Mouse (Mus musculus): Measurements from ENCODE around the gene Slc2a9.
A peak's percentile ranks its signal among the peaks of the same experiment; 100 is the strongest.

Slc2a9 gene

GRCm38 (mm10) chr5:38469891-38470578, 32.9 kb downstream of the Slc2a9 start:
- peak; percentile 26 to 58 for DNase-seq (ENCODE audit: low spot score in 2 of 2)

GRCm38 (mm10) chr5:38466569-38467110, 36.3 kb downstream of the Slc2a9 start:
- no peak for DNase-seq (ENCODE audit: low spot score in 2 of 2)

GRCm38 (mm10) chr5:38461261-38461660, 41.7 kb downstream of the Slc2a9 start:
- no peak for DNase-seq (ENCODE audit: low spot score in 2 of 2)

- peak in 1 of 2 experiments; percentile 2 for DNase-seq (ENCODE audit: low spot score in 2 of 2)
Measured at GRCm38 (mm10) chr5:38450936-38451335, 52.0 kb downstream of the Slc2a9 start.

- DNase-seq (ENCODE audit: low spot score in 2 of 2) = no peak
Measured at GRCm38 (mm10) chr5:38449607-38450006, 53.3 kb downstream of the Slc2a9 start.

- DNase-seq (ENCODE audit: low spot score in 2 of 2) = no peak
Measured at GRCm38 (mm10) chr5:38448121-38448520, 54.8 kb downstream of the Slc2a9 start.

- DNase-seq (ENCODE audit: low spot score in 2 of 2) = no peak
Measured at GRCm38 (mm10) chr5:38446316-38446975, 56.5 kb downstream of the Slc2a9 start.

- no peak for DNase-seq (ENCODE audit: low spot score in 2 of 2)
Measured at GRCm38 (mm10) chr5:38441088-38441839, 61.7 kb downstream of the Slc2a9 start.

GRCm38 (mm10) chr5:38440252-38441005, 62.5 kb downstream of the Slc2a9 start:
- no peak for DNase-seq (ENCODE audit: low spot score in 2 of 2)

- no peak for DNase-seq (ENCODE audit: low spot score in 2 of 2)
Measured at GRCm38 (mm10) chr5:38436681-38437080, 66.3 kb downstream of the Slc2a9 start.

GRCm38 (mm10) chr5:38434875-38435274, 68.1 kb downstream of the Slc2a9 start:
- no peak for DNase-seq (ENCODE audit: low spot score in 2 of 2)

GRCm38 (mm10) chr5:38431201-38431600, 71.7 kb downstream of the Slc2a9 start:
- no peak for DNase-seq (ENCODE audit: low spot score in 2 of 2)

GRCm38 (mm10) chr5:38429106-38429505, 73.8 kb downstream of the Slc2a9 start:
- no peak for DNase-seq (ENCODE audit: low spot score in 2 of 2)

GRCm38 (mm10) chr5:38427757-38428156, 75.2 kb downstream of the Slc2a9 start:
- DNase-seq (ENCODE audit: low spot score in 2 of 2) = no peak

GRCm38 (mm10) chr5:38425569-38425968, 77.4 kb downstream of the Slc2a9 start:
- DNase-seq (ENCODE audit: low spot score in 2 of 2) = no peak

GRCm38 (mm10) chr5:38422426-38422825, 80.5 kb downstream of the Slc2a9 start:
- DNase-seq (ENCODE audit: low spot score in 2 of 2) = no peak

GRCm38 (mm10) chr5:38418799-38419198, 84.1 kb downstream of the Slc2a9 start:
- DNase-seq (ENCODE audit: low spot score in 2 of 2) = no peak

- DNase-seq (ENCODE audit: low spot score in 2 of 2) = no peak
Measured at GRCm38 (mm10) chr5:38403612-38404011, 99.3 kb downstream of the Slc2a9 start.

GRCm38 (mm10) chr5:38402288-38402687, 100.7 kb downstream of the Slc2a9 start:
- DNase-seq (ENCODE audit: low spot score in 2 of 2) = no peak

- DNase-seq (ENCODE audit: low spot score in 2 of 2) = no peak
Measured at GRCm38 (mm10) chr5:38388857-38389256, 114.1 kb downstream of the Slc2a9 start.

- no peak for DNase-seq (ENCODE audit: low spot score in 2 of 2)
Measured at GRCm38 (mm10) chr5:38388420-38388823, 114.5 kb downstream of the Slc2a9 start.

GRCm38 (mm10) chr5:38379970-38380369, 123.0 kb downstream of the Slc2a9 start:
- DNase-seq (ENCODE audit: low spot score in 2 of 2) = no peak

Measured in spleen, postnatal 14 days (tissue).